Mouse (Mus musculus): Measurements from ENCODE around the gene Rd3.

DNA sequence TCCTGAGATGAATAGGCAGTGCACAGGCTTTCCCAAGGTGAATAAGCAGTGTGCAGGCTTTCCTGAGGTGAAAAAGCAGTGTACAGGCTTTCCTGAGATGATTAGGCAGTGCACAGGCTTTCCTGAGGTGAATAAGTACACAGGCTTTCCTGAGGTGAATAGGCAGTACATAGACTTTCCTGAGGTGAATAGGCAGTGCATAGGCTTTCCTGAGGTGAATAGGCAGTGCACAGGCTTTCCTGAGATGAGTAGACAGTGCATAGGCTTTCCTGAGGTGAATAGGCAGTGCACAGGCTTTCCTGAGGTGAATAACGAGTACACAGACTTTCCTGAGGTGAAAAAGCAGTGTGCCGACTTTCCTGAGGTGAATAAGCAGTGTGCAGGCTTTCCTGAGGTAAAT, 16.2 kb upstream of the Rd3 start:
- no peak for TF ChIP-seq CTCF (IDR thresholded peaks at IDR 0.05; ENCODE audit: control insufficient read depth, insufficient read depth, low read length)
- no peak for TF ChIP-seq POLR2A (IDR thresholded peaks at IDR 0.05; ENCODE audit: borderline replicate concordance, control insufficient read depth, low read depth, low read length)
